In genomic region chr17:15499656-15500394, GRCm38 (mm10) we compare ENCODE assay signal across 1 mouse cellular context.
TF ChIP-seq lines count a peak whose summit lies in the region.

Psmb1 (minus strand) TSS chr17:15499751.
Tbp (plus strand) TSS chr17:15499888.

TF ChIP-seq in MEL, 35 proteins besides CTCF, POLR2A, EP300 and RAD21 (continued from another document):
- 0 out of 2 replicates have a peak, but pooled peaks have one; percentile 69 for TF ChIP-seq UBTF (IDR thresholded peaks at IDR 0.05; ENCODE audit: borderline replicate concordance, insufficient read depth, low read depth, low read length)
